Mouse (Mus musculus) heart, postnatal 36 days (tissue): ENCODE results near the gene Barhl2. TPM values are rescaled to one million over a fixed set of nuclear protein-coding genes. Genes with fewer than 3 reads are reported as not detected.

ENCODE experiments used
- DNase-seq, 2 experiments: peaks; one replicate each; pipeline ENCODE4 v3.0.0; 2021 to 2022
- intact Hi-C: fragments of 180-260 bp; cut with DNase I; formaldehyde crosslinking; loops from one replicate; pipeline ENCODE4 v1.15.1; 2025
- total RNA-seq, 2 experiments: library from RNA; stranded (reverse); gene quantifications; 2 replicates each; pipeline ENCODE4 v1.2.3; 2021

Barhl2 gene
- not detected for total RNA-seq

DNA sequence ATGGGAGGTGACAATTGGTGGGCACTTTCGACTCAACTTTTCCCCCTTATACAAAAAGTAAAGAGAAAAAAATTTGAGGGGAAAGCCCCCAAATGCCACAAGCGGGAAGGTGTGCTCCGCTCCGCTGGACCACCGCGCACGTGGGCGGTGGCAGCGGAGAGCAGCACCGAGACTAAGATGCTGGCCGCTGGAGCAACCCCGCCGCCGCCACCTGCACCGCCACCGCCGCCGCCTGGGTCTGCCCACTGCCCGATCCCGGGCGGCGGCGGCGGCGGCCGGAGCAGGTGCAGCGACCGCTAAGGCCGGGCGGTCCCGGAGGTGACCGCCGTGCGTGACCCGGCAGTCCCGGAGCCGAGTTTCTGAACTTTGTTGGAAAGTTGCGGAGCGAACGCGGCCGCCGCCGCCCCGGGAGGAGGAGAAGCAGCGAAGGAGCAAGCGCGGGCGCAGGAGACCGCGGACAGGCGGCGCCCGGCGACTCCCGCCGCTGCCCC is at the start of gene Barhl2:
Barhl2 (minus strand) TSS at position 181 of the 491 bp plus-strand sequence.
- DNase-seq, result no peak
- intact Hi-C loops, result loop anchor here (5.0 kb wide), 1 partner anchor 114 kb away; no protein-coding TSS in a partner anchor

- no peak for DNase-seq
- intact Hi-C loops, result no loop called here
Observed at GRCm38 (mm10) chr5:106506061-106506460, 48.1 kb upstream of the Barhl2 start.

GRCm38 (mm10) chr5:106502684-106503545 is 44.9 kb upstream of the Barhl2 start:
- intact Hi-C loops, result no loop called here
- no peak for DNase-seq

DNA sequence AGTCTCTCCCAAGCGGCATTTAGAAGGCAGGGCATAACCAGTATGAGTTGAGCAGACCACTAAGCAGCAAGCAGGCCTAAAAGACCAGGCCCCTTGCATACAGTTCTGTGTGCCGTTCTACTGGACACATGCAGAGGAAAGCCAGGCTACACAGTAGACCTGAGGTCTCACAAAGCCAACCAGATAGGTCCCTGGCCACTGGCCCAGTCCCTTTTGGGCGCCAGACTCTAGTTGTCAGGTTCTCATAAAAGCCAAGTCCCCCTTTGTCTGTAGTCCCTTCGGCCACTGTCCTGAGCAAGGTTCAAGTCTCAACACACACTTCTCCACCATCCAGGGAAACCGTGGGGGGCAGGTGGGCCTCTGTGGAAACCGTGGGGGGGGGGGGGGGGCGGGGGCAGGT is 44.3 kb upstream of the Barhl2 start:
- no peak for DNase-seq
- intact Hi-C loops, result no loop called here

DNA sequence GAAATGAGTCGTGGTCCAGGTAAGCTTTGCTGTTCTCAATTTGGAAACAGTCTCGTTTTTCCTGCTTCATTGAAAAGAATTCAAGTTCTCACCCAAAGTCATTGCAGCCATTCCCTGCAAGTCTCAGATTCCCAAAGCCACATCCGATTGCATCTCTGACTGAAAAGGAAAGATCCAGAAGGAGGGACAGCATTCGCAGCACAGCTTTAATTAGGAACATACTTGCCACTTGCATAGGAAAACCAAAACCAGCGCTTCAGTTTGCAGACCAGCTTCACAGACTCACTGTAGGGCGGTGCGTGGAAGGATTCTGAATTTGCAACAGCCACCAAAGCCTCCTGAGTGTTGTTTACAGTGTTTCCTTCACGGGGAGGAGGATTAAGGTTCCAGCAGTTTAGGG is 33.8 kb upstream of the Barhl2 start:
- no peak for DNase-seq
- intact Hi-C loops, result no loop called here

DNA sequence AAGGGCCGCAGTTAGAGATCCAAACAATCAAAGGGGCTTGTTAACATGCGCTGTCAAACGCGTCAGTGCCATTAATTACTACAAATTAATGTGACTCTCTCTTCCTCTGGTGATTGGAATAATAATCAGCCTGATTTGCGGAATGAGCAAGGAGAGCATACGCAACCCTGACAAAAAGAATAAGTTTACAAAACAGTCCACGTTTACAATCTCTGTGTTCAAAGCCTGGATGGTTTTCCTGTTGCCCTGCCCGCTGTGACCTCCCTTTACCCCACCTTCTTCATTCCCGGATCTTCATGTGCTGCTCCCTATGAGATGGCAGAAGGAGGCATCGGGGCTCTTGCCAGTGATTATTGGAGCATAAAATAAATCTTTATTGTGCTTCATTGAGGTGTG is 14.1 kb upstream of the Barhl2 start:
- intact Hi-C loops, result no loop called here
- no peak for DNase-seq

DNA sequence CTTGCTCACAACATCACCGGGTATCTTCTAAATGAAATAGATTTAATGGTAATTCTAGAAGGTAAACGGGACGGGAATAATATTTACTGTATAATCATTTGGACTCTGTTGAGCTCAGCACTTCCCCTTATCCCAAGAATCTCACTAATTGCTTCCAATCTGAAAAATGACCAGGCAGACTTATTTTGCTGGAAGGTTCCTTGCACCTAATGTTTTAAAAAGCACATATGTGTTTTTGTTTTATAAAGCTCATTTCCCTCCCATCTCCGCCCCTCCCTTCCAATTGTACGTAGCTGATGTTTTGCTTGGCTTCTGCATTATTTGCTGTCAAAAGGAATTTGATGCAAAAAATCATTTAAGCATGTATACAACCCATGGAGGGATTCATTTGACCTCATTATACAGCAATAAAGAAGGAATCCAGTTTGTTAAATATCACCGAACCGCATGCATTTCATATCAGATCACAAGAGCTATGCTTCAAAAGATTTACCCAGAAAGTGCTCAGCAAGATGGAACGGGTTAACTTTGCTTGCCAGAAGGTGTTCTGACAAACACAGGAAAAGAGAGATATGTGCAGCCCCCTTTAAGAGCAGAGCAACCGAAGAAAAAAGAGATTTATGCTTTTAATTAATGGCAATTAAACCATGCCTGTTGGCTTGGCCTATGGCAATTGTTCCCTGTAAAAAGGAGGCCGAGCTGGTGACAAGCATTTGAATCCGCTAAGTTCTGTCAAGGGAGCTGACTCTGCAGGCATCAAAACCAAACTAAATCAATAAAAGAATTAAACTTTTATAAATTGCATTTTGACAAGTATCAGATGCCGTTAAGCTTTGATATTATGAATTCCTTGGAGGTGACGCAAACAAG is 13.5 kb upstream of the Barhl2 start:
- intact Hi-C loops, result no loop called here
- no peak for DNase-seq

GRCm38 (mm10) chr5:106465129-106465790 is 7.3 kb upstream of the Barhl2 start:
- intact Hi-C loops, result no loop called here

GRCm38 (mm10) chr5:106464336-106465128 is 6.6 kb upstream of the Barhl2 start:
- DNase-seq, result no peak
- intact Hi-C loops, result loop anchor here (5.0 kb wide), 3 partner anchors 323 to 477 kb away; no protein-coding TSS in a partner anchor

More at GRCm38 (mm10) chr5:106465129-106465790, 7.3 kb upstream of the Barhl2 start:
- no peak for DNase-seq

- no peak for DNase-seq
- intact Hi-C loops, result loop anchor here (2.0 to 5.0 kb wide), 4 partner anchors 185 to 476 kb away; no protein-coding TSS in a partner anchor
Observed at GRCm38 (mm10) chr5:106463661-106464191, 5.8 kb upstream of the Barhl2 start.

DNA sequence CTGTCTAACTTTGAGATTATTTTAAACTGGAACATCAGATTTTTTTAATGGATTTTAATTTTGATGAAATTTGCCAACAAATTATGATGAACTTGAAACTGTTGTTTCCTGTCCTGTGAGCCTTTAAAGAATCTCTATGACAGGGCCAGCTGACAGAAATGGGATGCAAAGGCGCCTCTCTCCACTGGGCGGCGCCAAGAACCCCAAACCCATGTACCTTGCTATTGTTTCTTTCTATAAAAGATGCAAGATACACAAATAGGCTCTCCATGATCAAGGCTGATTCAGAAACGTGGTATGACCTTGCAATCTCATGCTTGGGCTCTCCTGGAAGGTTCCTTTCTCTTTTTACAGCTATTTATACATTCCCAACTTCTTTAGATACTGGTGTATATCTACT is 3.9 kb upstream of the Barhl2 start:
- peak in 1 of 2 experiments; percentile 37 for DNase-seq
- intact Hi-C loops, result loop anchor here (2.0 to 5.0 kb wide), 4 partner anchors 187 to 475 kb away; no protein-coding TSS in a partner anchor

DNA sequence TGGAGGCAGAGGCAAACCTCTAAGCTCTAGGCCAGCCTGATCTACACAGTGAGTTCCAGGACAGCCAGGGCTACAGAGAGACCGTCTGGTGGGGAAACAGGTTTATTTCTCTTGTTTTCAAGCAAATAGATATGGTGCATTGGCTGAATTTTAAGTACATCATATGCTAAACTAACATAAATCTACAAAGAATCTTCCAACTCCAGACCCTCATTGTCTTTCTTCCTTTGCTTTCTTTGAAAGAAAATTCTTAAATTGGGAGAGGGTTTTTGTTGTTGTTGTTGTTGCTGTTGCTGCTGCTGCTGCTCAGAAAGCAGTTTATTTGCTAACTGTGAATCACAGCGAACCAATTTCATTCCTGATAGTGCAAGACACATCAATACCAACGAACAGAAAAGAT is 3.5 kb upstream of the Barhl2 start:
- no peak for DNase-seq
- intact Hi-C loops, result loop anchor here (5.0 kb wide), 3 partner anchors 326 to 474 kb away; no protein-coding TSS in a partner anchor

DNA sequence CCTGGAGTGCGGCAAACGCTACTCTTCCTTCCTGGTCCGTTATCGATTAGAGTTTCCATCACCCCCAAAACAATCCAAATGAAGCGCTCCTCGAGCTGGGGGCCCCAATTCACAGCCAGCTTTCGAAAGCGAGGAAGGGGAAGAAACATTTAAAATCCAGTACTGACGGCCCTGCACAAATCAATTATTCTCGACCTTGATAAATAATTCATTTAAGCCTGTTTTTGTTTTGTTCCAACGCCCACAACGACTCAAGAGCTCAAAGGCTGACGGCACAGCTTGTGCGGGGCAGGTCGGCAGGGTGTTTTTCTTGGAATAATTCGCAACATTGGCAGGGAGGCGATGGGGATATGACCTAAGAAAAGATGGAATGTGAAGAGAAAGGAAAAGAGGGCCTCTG is 2.6 kb upstream of the Barhl2 start:
- intact Hi-C loops, result loop anchor here (5.0 kb wide), 3 partner anchors 327 to 473 kb away; no protein-coding TSS in a partner anchor
- no peak for DNase-seq

DNA sequence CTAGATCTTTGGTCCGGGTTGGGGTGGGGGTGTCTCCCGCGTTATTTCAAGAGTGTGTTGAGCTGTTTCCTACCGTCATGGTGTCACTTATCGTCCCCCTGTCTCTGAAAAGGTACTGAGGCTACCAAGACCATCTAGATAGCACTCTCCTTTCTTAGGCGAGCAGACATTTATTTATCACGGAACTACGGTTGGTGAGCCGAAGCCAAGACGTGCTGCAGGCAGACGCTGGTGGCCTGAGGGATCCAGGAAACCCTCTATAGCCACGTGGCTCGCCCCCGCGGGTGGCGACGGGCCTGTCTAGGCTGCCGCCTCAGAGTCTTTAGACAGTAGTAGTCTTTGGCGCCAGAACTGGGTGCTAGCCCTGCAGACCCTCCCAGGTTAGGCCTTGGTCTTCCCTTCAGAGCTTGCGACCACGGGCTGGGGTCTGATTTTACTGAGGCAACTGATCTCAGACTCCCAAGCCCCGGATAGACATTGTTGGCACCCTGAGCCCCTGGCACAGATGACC is 2.1 kb upstream of the Barhl2 start:
- DNase-seq, result no peak
- intact Hi-C loops, result loop anchor here (5.0 kb wide), 3 partner anchors 327 to 473 kb away; no protein-coding TSS in a partner anchor

GRCm38 (mm10) chr5:106459120-106459641 is 1.2 kb upstream of the Barhl2 start:
- DNase-seq, result no peak
- intact Hi-C loops, result loop anchor here (5.0 kb wide), 1 partner anchor 113 kb away; no protein-coding TSS in a partner anchor

DNA sequence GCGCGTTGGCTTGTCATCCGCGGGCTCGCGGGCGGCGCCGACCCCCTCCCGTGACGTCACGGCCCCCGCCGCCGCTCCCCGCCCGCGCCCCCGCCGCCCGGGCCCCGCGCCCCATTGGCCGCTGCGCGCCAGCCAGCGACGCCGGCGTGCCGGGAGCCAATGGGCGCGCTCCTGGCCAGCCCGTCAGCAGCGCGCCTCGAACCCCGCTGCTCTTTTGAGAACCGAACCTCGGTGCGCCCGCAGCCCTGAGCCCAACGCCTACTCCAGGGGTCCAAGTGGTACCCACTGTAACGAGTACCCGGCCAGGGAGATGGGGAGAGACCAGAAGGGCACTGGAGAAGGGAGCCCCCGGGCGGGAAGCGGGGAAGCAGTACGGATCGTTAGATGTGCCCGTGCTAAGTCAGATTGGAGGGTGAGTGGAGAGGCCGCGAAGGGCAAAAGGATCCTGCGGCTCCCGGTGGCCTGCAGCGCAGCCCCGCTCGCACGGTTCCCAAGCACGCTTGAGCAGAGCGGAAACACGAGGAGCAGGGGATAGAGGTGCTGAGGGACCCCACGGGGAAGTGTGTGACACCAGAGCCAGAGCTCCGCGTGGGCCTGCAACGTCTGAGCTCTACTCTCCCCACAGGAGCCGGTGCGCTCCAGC is 632 bp upstream of the Barhl2 start:
- no peak for DNase-seq
- intact Hi-C loops, result loop anchor here (5.0 kb wide), 1 partner anchor 114 kb away; no protein-coding TSS in a partner anchor

- intact Hi-C loops, result loop anchor here (5.0 kb wide), 1 partner anchor 115 kb away; no protein-coding TSS in a partner anchor
- peak in 1 of 2 experiments; percentile 29 for DNase-seq
Observed at GRCm38 (mm10) chr5:106457111-106457925, 648 bp downstream of the Barhl2 start.
